Mouse (Mus musculus) thymus, postnatal 0 days (tissue): ENCODE measurements around the gene Olfr1275. TPM values are rescaled to one million over a fixed set of nuclear protein-coding genes. Genes with fewer than 3 reads are reported as not detected.

Experiments
- DNase-seq: peaks from one replicate; pipeline ENCODE4 v3.0.0-alpha.2; 2015; ENCODE audit warnings: low spot score
- polyA plus RNA-seq: library from polyadenylated mRNA; unstranded; fragments of >200 nt; fragmentation: Nextera tagmentation; extraction: Ambion mirVana; gene quantifications from 2 replicates; pipeline ENCODE4 v1.2.1, GENCODE M21; 2015

Olfr1275 gene
- polyA plus RNA-seq = not detected in 2 replicates

DNA sequence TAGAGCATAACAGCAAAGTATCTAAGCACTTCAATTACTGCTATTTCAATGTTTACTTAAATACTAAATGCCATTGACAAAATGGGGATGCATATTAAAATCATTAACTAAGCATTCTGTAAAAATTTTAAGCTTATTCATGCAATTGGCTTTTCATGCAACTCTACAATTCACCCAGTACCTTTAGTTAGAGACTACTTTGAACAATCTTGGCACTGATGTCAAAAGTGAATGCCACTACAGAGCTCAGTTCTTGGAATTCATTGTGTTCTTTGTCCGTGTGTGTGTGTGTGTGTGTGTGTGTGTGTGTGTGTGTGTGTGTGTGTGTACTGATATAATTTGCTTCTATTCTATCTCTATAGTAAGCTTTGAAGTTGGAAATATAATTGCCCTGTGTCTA lies at the start of gene Olfr1275:
Gene Olfr1275 (minus strand): TSS at position 101 of the 400 bp plus-strand sequence.
- DNase-seq = no peak

DNA sequence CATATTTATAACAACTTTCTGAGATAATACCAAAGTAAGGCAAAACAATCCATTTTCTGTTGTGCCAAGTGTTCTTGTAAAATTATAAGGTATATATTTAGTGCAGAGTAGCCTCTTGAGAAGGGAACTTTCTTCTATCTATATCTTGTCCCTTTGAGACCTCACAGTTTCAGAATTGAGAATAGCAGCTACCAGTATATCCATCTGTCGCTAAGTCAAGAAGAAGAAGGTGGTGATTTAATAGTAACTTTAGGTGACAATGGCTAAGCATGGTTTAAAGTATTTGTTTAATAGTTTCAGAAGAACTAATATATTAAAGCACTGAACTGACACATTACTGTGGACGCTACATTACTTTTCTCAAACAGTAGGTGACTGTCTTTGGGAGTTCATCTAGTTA lies 38.9 kb upstream of the Olfr1275 start, which contains the start of gene Olfr1277:
Gene Olfr1277 (minus strand): TSS at position 101 of the 400 bp plus-strand sequence.
- no peak for DNase-seq

DNA sequence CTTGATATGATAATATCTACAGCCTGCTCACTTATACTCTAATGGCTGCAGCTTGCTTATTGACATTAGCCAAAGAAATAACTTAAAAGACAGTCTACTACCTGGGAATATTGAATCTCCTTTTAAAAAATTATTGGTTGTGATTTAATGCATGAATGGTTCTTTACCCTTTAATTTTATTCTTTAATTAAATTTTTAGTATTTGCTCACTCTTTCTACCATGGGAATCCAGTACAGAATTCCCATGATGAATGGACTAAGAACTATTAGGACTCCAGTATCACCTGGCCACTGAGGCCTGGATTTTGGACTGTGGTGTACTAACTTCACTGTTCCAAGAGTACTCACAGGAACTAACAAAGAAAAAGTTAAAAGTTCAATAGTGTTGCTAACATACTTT lies 19.1 kb upstream of the Olfr1275 start, which contains the start of gene Olfr1276:
Gene Olfr1276 (plus strand): TSS at position 301 of the 400 bp plus-strand sequence.
- DNase-seq = no peak

DNA sequence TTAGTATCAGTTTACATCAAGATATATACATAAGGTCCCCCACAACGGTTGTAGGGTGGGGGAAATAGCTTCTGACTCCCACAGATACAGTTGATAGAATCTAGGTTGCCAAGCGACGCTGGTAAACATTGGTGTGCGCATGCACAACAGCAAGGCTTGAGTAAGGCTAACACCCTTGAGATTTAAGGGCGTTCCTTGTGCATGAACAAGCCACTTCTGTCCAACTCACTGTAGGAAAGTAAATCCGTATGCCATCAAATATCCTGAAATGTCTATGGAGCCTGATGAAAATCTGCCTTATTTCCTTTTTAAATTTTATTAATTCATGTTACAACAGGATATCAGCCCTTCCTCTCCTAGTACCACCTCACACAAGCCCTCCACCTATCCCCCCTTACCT lies 5.6 kb downstream of the Olfr1275 start, which contains the start of gene 4930430A15Rik:
Gene 4930430A15Rik (minus strand): TSS at position 101 of the 400 bp plus-strand sequence.
- no peak for DNase-seq

DNA sequence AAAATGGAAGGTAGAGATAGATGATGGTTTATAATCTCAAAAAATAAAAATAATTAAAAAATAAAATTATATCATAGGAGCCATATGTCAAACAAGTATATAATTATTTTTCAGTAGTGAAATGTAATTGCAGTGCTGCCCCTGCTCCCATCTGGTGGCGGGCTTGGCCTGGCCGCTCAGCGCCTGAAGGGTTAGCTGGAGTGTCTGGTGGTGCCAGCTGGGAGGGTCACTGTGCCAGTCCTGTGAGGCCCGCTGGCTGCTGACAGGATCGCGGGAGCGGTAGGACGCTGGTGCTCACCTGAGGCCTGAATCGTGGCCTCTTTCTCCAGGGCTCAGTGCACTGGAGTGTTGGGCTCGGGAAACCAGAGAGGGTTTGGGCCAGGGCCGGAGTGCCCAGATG lies 53.0 kb downstream of the Olfr1275 start:
- DNase-seq = no peak

Other genes starting within 250 kb of the Olfr1275 start
- not detected in 2 replicates for gene Gm13941, start 129.3 kb downstream of the Olfr1275 start, polyA plus RNA-seq
- not detected in 2 replicates for gene Gm15130, start 82.3 kb downstream of the Olfr1275 start, polyA plus RNA-seq
- not detected in 2 replicates for gene 4930430A15Rik, start 5.7 kb downstream of the Olfr1275 start, polyA plus RNA-seq
- not detected in 2 replicates for gene Olfr1276, start 19.2 kb upstream of the Olfr1275 start, polyA plus RNA-seq
- not detected in 2 replicates for gene Olfr1277, start 38.8 kb upstream of the Olfr1275 start, polyA plus RNA-seq
- gene Olfr1278, start 54.9 kb upstream of the Olfr1275 start, polyA plus RNA-seq = not detected in 2 replicates
- not detected in 2 replicates for gene Olfr1279, start 65.3 kb upstream of the Olfr1275 start, polyA plus RNA-seq
- gene Olfr1280, start 78.7 kb upstream of the Olfr1275 start, polyA plus RNA-seq = not detected in 2 replicates
- gene Olfr1281, start 91.2 kb upstream of the Olfr1275 start, polyA plus RNA-seq = not detected in 2 replicates
- gene Olfr1282, start 100.8 kb upstream of the Olfr1275 start, polyA plus RNA-seq = not detected in 2 replicates
- not detected in 2 replicates for gene Olfr1283, start 131.5 kb upstream of the Olfr1275 start, polyA plus RNA-seq
- not detected in 2 replicates for gene Olfr1284, start 140.2 kb upstream of the Olfr1275 start, polyA plus RNA-seq
- not detected in 2 replicates for gene Olfr1286, start 187.8 kb upstream of the Olfr1275 start, polyA plus RNA-seq
- not detected in 2 replicates for gene Olfr1287, start 213.9 kb upstream of the Olfr1275 start, polyA plus RNA-seq
- not detected in 2 replicates for gene Olfr1288, start 238.8 kb upstream of the Olfr1275 start, polyA plus RNA-seq
- not detected in 2 replicates for gene Olfr1289, start 245.5 kb upstream of the Olfr1275 start, polyA plus RNA-seq